Mouse (Mus musculus): Measurements from ENCODE around the gene Egf.

The Egf gene

DNA sequence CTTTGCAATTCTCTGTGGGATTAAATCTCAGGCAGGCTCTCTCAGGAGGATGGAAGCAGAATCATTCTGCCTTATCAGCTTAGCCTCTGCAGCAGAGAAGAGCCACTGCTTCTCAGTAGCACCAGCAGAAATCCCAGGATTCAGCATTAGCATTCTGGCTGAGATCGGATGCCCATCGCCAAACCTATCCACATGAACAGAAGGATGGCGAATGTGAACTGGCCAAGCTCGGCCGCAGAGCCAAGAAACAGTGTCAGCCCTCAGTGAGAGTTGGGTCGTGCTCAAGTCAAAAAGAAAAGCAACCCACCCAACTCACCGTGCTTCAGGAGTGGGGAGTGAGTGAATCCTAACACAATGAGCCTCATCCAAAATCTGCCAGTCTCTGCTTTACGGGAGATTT is 103.4 kb downstream of the Egf start:
- no peak for DNase-seq (ENCODE audit: low spot score in 2 of 2)

DNA sequence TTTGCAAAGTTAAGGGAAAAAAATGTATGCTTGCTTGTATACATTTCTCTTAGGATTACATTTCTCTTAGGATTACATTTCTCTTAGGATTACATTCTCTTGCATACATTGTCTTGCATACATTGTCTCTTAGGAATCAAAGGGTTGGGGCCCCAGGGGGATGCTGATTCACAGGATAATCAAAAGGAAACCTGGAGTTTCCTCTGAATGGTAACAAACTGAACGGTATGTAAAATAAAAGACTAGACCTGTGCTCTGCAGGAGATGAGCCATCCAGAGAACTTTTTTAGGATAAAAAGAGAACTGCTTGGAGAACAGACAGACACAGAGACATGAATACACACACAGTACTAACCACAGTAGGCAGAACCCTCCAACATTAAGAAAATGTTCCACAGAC is 104.2 kb downstream of the Egf start:
- no peak for DNase-seq (ENCODE audit: low spot score in 2 of 2)

DNA sequence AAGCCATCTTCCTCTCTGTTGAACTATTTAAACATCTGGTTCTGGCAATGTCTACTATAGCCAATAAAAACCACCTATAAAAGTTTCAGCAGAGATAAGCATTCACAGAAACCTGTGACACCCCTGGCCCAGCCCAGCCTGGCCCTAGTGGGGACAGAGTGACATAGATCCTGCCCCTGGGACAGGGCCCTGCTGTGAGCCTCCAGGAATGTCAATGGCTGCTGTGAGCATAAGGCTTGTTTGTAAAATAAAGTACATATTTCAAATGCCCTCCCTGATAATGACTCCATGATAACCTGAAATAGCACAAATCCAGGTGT is 104.9 kb downstream of the Egf start:
- no peak for DNase-seq (ENCODE audit: low spot score in 2 of 2)

DNA sequence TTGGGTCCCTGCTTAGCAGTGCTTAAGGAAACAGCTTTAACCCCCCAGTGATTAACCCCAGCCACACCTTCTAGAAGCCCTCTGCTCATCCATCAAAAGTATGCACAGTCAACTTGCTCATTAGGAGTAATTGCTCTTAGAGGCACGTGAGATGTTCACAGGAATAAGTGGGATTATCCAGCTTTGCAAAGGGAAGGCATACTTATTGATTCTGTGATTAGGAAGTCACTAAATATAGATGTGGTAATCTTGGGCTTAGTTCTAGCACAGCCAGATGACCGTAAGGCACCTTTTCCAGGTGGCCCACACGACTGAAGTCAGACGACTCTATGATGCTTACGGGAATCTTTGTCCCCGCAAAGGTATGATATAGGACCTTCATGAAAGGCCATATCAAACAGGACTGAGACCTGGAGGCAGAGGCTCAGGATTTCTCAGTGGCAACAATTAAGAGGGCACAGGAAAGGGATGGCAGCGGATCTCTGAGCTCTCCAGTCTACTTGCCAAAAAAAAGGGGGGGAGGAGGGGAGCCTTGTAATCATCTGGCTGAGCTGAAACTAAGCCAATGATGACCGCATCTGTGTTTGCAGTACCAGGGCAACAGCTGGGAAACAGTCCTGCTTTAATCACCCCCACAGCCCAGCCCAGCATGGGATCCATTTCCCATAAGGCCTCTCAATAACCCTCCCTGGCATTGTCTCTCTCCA is 105.4 kb downstream of the Egf start:
- no peak for DNase-seq (ENCODE audit: low spot score in 2 of 2)

GRCm38 (mm10) chr3:129648598-129648997 is 106.5 kb downstream of the Egf start:
- no peak for DNase-seq (ENCODE audit: low spot score in 2 of 2)

DNA sequence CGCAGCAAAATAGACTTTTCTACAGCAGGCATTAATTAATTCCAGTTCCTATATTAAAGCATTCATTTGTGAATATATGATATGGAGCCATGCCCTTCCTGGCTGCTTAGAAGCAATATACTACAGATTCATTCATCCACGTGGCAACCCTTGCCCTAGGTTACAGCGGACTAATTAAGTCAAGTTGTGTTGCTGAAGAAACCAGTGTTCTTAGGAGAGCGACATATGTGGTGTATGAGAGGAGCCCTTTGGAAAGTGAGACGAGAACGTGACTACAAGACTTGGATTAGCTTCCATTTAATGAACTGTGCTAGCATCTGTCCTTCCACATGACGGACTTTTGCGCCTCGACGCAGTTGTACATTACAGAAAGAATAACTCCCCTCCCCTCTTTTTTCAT is 107.8 kb downstream of the Egf start:
- DNase-seq (ENCODE audit: low spot score in 2 of 2), result no peak

DNA sequence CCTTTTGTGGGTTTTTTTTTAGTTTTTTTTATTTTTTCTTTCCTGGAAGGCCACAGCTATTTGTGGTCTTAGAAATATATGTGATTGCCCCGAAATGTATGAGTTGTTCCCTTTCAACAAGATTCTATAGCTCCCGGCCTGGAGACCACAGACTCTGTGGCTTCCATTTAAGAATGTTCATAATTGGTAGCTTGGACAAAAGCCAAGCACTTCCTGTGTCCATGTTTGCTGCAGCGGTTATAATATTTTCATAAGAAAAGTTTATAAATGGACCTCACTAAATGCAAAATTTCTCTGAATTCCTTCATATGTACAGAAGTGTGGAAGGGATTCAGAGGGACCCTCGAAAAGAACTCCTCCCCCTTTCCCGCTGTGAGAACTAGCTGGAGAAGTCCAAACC is 108.3 kb downstream of the Egf start:
- no peak for DNase-seq (ENCODE audit: low spot score in 2 of 2)

GRCm38 (mm10) chr3:129645409-129645808 is 109.7 kb downstream of the Egf start:
- DNase-seq (ENCODE audit: low spot score in 2 of 2), result no peak

DNA sequence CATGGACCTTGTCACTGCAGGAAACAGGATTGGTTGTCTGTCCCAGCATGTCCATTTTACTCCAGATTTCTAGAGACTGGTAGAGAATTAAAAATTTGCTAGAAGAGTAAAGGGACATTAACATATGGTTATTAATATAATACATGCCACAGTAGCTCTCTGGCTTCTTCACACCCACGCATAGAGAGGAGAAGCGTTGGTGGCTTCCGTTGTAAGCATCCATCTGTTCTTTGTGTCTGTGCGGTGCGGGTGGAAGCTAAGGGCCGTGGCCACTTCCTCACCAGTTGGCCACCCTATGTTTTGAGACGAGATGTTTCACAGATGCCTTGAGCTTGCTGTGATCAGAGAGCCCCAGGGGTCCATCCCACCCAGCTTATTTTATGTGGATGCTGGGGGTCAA is 113.5 kb downstream of the Egf start:
- no peak for DNase-seq (ENCODE audit: low spot score in 2 of 2)

DNA sequence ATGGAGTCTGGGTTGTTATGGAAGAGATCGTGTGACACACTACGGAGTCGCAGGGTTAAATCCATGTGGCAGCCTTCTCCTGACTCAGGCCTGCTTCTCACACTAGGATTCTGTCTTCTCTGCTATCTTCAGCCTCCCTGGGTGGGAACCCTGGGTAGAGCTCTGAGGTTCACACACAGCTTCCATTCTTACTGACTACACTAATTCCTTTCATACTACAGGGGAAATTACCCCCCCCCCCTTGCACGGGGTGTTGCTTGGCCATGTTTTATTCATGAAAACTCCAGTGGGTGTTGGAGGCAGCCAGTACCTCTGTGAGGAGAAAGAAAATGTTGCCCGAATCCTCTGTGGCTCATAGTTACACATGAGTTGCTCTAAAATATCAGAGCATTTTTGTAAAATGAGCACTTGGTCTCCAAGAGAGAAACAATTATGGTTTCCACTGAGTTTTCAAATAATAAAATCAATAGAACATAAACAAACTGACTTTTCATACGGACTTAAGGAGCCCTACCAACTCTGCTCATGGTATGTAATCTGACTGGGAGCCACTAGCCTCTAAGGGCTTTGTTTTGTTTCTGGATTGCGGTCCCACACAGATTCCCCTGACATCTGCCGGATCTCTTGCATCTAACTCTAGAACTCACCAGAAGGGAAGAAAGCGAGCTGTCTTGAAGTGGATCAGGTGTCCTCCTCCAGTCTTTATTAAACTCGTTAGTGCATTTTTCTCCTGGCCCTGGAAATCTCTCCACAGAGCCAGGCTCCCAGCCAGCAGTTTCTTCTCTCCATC is 114.7 kb downstream of the Egf start:
- no peak for DNase-seq (ENCODE audit: low spot score in 2 of 2)

DNA sequence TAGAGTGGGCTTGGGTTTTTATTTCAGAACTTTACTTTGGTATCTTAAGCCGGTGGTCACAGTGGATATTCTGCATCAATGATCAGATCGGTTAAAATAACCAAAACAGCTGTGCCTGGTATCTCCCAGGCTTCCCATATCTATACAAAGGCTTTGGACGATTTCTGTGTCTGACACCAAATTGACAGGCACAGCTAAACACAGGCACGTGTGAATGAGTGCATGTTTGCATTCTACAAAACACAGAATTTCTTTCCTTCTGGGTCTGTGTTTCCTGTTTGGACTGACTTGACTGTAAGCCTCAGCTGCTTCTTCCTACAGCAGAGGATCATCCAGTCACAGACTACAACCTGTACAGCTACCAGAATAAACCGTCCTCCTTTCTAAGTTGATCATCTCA is 115.4 kb downstream of the Egf start:
- DNase-seq (ENCODE audit: low spot score in 2 of 2), result no peak

- no peak for DNase-seq (ENCODE audit: low spot score in 2 of 2)
Measured at GRCm38 (mm10) chr3:129637446-129637845, 117.7 kb downstream of the Egf start.

- peak in 1 of 2 experiments; percentile 23 for DNase-seq (ENCODE audit: low spot score in 2 of 2)
Measured at GRCm38 (mm10) chr3:129634260-129634901, 120.7 kb downstream of the Egf start.

GRCm38 (mm10) chr3:129633518-129633917 is 121.6 kb downstream of the Egf start:
- no peak for DNase-seq (ENCODE audit: low spot score in 2 of 2)

- DNase-seq (ENCODE audit: low spot score in 2 of 2), result no peak
Measured at GRCm38 (mm10) chr3:129631857-129632256, 123.3 kb downstream of the Egf start.

GRCm38 (mm10) chr3:129631018-129631417 is 124.1 kb downstream of the Egf start:
- no peak for DNase-seq (ENCODE audit: low spot score in 2 of 2)

Measured in cerebellum, postnatal 4 days (tissue).